Mouse (Mus musculus) E14TG2a.4 (cell line): ENCODE measurements at regions not wholly inside any gene's neighbourhood (a gene's known extent, or its start where the extent isn't known, plus 50 kb on each side); places are given as distances from the start of the nearest gene placed in this dataset.

ENCODE experiments used
- CTCF ChIP-seq: conservative IDR thresholded peaks from 2 replicates; pipeline ENCODE4 v1.5.1; 2014; ENCODE audit warnings: low read length
- POU5F1 ChIP-seq: IDR thresholded peaks from 2 replicates; pipeline ENCODE4 v1.6.1; 2014; ENCODE audit warnings: low read length, borderline replicate concordance

- TF ChIP-seq CTCF (no peak), POU5F1 (no peak)
Measured at GRCm38 (mm10) chr10:120297311-120297710, 70.4 kb downstream of the Llph start.
